Mouse (Mus musculus): ENCODE results near the gene Il20rb. TPM values are rescaled to one million over a fixed set of nuclear protein-coding genes. Genes with fewer than 3 reads are reported as not detected.

Il20rb gene
- polyA plus RNA-seq, 1 experiment, result 0.43 TPM

DNA sequence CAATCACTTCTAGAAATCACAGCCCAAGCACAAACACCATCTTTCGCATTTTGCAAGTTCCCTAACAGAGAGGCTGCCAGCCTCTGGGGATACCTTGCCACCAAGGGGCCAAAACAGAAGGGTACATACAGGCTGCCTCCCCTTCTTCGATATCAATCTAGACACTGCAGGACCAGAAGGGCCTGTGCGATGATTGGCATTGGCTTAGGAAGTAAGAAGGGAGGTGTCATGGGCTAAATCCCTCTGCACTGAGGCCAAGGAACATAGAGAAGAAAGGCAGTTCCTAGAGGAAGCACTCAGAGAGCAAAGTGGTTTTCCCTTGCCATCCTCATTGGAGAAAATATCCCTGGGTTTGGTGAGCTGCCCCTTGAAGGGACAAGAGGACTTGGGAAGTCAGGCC lies 16.9 kb downstream of the Il20rb start:
- Histone ChIP-seq H3K9me3 (replicated peaks; ENCODE audit: control insufficient read depth, insufficient read depth, low read length, poor library complexity, severe bottlenecking) (no peaks in the 10 kb centered on the region), H3K9ac (ENCODE audit: low read depth, poor library complexity, severe bottlenecking) (no peak overlapping the region), H3K4me3 (ENCODE audit: low read depth, low read length) (no peak overlapping the region), H3K27me3 (ENCODE audit: control insufficient read depth, insufficient read depth, low read length, poor library complexity, severe bottlenecking) (no peaks in the 10 kb centered on the region), H3K4me1 (ENCODE audit: control insufficient read depth, insufficient read depth, low read length) (no peaks in the 10 kb centered on the region), H3K27ac (ENCODE audit: insufficient read depth, low read length) (no peak overlapping the region), H3K36me3 (ENCODE audit: control insufficient read depth, insufficient read depth, low read length, poor library complexity, severe bottlenecking) (no peaks in the 10 kb centered on the region)
- TF ChIP-seq POLR2A (IDR thresholded peaks at IDR 0.05; ENCODE audit: insufficient read depth, low read length) (no peak), EP300 (IDR thresholded peaks at IDR 0.05; ENCODE audit: insufficient read depth, low read depth, low read length) (no peak), CTCF (IDR thresholded peaks at IDR 0.05; ENCODE audit: low read depth, low read length) (no peak)

DNA sequence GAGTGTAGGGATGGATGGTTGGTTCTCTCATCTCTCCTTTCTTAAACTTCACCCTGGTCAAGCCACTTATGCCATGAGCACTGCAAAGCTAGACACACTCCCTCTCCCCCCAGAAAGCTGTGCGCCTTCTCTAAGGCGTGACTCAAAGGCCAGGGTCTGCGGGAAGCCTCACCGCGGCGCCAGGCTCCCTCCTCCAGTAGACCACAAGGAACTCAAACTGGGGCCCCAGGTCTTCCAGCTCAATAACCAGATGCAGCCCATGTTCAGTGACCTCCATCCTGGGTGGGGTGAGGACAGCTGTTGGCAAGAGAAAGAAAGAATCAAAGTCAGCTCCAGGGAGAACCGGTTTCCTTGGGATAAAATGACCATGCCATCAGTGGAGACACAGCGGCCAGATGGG lies 18.4 kb downstream of the Il20rb start:
- H3K4me1 ChIP-seq (ENCODE audit: control insufficient read depth, insufficient read depth, low read length), result no peaks in the 10 kb centered on the region
- H3K4me3 ChIP-seq (ENCODE audit: low read depth, low read length), result no peak overlapping the region
- no peak overlapping the region for H3K27ac ChIP-seq (ENCODE audit: insufficient read depth, low read length)
- H3K27me3 ChIP-seq (ENCODE audit: control insufficient read depth, insufficient read depth, low read length, poor library complexity, severe bottlenecking), result no peaks in the 10 kb centered on the region
- H3K36me3 ChIP-seq (ENCODE audit: control insufficient read depth, insufficient read depth, low read length, poor library complexity, severe bottlenecking), result no peaks in the 10 kb centered on the region
- H3K9me3 ChIP-seq (replicated peaks; ENCODE audit: control insufficient read depth, insufficient read depth, low read length, poor library complexity, severe bottlenecking), result no peaks in the 10 kb centered on the region
- TF ChIP-seq EP300 (IDR thresholded peaks at IDR 0.05; ENCODE audit: insufficient read depth, low read depth, low read length) (no peak), CTCF (IDR thresholded peaks at IDR 0.05; ENCODE audit: low read depth, low read length) (no peak), POLR2A (IDR thresholded peaks at IDR 0.05; ENCODE audit: insufficient read depth, low read length) (no peak)
- H3K9ac ChIP-seq (ENCODE audit: low read depth, poor library complexity, severe bottlenecking), result no peak overlapping the region

DNA sequence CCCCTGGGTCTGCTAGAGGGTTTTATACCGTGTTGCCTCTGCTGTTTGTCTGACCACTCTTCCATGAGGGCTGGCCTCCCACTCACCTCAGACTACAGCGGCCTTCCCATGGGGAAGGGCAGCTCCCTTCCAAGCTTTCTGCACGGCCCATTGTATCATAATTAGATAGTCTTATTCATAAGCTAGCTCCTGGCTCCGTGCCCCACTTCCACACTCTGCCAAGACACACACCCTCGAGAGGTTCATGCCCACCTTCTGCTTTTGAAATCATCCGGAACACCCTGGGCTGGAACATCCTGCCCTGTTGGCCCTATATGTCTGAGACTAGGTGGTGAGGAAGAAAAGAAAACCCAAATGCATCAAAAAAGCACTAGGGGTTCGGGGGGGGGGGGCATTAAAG lies 18.9 kb downstream of the Il20rb start:
- no peak overlapping the region for H3K27ac ChIP-seq (ENCODE audit: insufficient read depth, low read length)
- no peak overlapping the region for H3K9ac ChIP-seq (ENCODE audit: low read depth, poor library complexity, severe bottlenecking)
- no peaks in the 10 kb centered on the region for H3K4me1 ChIP-seq (ENCODE audit: control insufficient read depth, insufficient read depth, low read length)
- no peak overlapping the region for H3K4me3 ChIP-seq (ENCODE audit: low read depth, low read length)
- TF ChIP-seq POLR2A (IDR thresholded peaks at IDR 0.05; ENCODE audit: insufficient read depth, low read length), result no peak
- TF ChIP-seq CTCF (IDR thresholded peaks at IDR 0.05; ENCODE audit: low read depth, low read length), result no peak
- no peak for TF ChIP-seq EP300 (IDR thresholded peaks at IDR 0.05; ENCODE audit: insufficient read depth, low read depth, low read length)
- H3K36me3 ChIP-seq (ENCODE audit: control insufficient read depth, insufficient read depth, low read length, poor library complexity, severe bottlenecking), result no peaks in the 10 kb centered on the region
- H3K9me3 ChIP-seq (replicated peaks; ENCODE audit: control insufficient read depth, insufficient read depth, low read length, poor library complexity, severe bottlenecking), result no peaks in the 10 kb centered on the region
- no peaks in the 10 kb centered on the region for H3K27me3 ChIP-seq (ENCODE audit: control insufficient read depth, insufficient read depth, low read length, poor library complexity, severe bottlenecking)

DNA sequence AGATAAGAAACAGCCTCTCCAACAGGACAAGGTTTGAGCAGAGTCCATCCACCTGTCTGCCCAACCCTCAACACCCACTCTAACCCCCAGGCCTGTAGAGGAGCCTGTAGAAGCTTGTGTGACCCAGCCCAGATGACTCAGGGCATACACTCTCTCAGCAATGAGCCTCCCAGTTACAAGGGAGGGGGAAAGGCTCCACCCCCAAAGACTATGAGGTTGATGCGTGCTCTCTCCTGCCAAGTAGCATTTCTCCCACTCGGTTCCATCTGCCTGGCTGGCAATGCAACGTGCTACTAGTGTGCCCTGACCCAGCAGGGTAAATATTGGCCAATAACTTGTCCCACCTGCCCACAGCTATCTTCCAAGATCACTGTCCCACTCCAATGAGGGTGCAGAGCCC lies 19.8 kb downstream of the Il20rb start:
- Histone ChIP-seq H3K27me3 (ENCODE audit: control insufficient read depth, insufficient read depth, low read length, poor library complexity, severe bottlenecking) (no peaks in the 10 kb centered on the region), H3K27ac (ENCODE audit: insufficient read depth, low read length) (no peak overlapping the region), H3K36me3 (ENCODE audit: control insufficient read depth, insufficient read depth, low read length, poor library complexity, severe bottlenecking) (no peaks in the 10 kb centered on the region), H3K9me3 (replicated peaks; ENCODE audit: control insufficient read depth, insufficient read depth, low read length, poor library complexity, severe bottlenecking) (no peaks in the 10 kb centered on the region), H3K4me1 (ENCODE audit: control insufficient read depth, insufficient read depth, low read length) (no peaks in the 10 kb centered on the region), H3K4me3 (ENCODE audit: low read depth, low read length) (no peak overlapping the region), H3K9ac (ENCODE audit: low read depth, poor library complexity, severe bottlenecking) (no peak overlapping the region)
- TF ChIP-seq CTCF (IDR thresholded peaks at IDR 0.05; ENCODE audit: low read depth, low read length) (no peak), EP300 (IDR thresholded peaks at IDR 0.05; ENCODE audit: insufficient read depth, low read depth, low read length) (no peak), POLR2A (IDR thresholded peaks at IDR 0.05; ENCODE audit: insufficient read depth, low read length) (no peak)

DNA sequence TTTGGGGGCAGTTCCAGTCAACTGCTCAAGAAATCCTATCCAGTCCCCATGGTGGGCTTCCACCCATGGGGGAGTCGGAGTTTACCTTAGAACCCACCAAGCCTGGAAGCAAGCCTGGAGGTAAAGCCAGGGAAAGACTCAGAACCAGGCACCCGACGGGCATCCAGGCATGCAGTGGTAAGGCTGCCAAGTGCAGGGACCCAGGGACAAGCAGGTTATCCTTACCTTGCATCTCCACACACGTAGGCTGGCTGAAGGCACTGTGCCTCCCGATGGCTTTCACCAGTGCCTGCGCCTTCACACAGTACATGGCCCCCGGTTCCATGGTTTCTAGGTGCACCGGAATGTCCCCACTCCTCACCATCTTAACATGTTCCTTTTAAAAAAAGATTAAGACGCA lies 20.6 kb downstream of the Il20rb start:
- H3K27ac ChIP-seq (ENCODE audit: insufficient read depth, low read length), result no peak overlapping the region

DNA sequence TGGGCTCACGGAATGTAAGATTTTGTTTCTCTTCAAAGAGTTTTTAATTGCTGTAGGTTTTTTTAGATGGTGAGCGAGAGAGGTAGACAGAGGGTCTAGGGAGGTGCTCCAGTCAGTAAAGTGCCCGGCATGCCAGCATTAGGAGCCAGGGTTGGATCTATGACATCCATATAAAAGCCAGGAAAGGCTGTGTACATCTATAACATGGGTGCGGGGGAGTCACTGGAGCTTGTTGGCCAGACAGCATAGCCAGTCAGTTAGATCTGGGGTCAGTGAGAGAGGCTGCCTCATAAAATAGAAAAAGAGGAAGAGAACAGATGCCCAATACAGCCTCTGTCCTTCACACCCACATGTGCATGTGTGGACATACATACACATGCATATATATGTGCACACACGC lies 21.2 kb downstream of the Il20rb start:
- Histone ChIP-seq H3K4me1 (ENCODE audit: control insufficient read depth, insufficient read depth, low read length) (no peaks in the 10 kb centered on the region), H3K9me3 (replicated peaks; ENCODE audit: control insufficient read depth, insufficient read depth, low read length, poor library complexity, severe bottlenecking) (no peaks in the 10 kb centered on the region), H3K27ac (ENCODE audit: insufficient read depth, low read length) (no peak overlapping the region), H3K36me3 (ENCODE audit: control insufficient read depth, insufficient read depth, low read length, poor library complexity, severe bottlenecking) (no peaks in the 10 kb centered on the region), H3K4me3 (ENCODE audit: low read depth, low read length) (no peak overlapping the region), H3K27me3 (ENCODE audit: control insufficient read depth, insufficient read depth, low read length, poor library complexity, severe bottlenecking) (no peaks in the 10 kb centered on the region), H3K9ac (ENCODE audit: low read depth, poor library complexity, severe bottlenecking) (no peak overlapping the region)
- TF ChIP-seq POLR2A (IDR thresholded peaks at IDR 0.05; ENCODE audit: insufficient read depth, low read length) (no peak), EP300 (IDR thresholded peaks at IDR 0.05; ENCODE audit: insufficient read depth, low read depth, low read length) (no peak), CTCF (IDR thresholded peaks at IDR 0.05; ENCODE audit: low read depth, low read length) (no peak)

More for the DNA sequence above, 20.6 kb downstream of the Il20rb start:
- TF ChIP-seq EP300 (IDR thresholded peaks at IDR 0.05; ENCODE audit: insufficient read depth, low read depth, low read length) (no peak), CTCF (IDR thresholded peaks at IDR 0.05; ENCODE audit: low read depth, low read length) (no peak), POLR2A (IDR thresholded peaks at IDR 0.05; ENCODE audit: insufficient read depth, low read length) (no peak)
- no peaks in the 10 kb centered on the region for H3K36me3 ChIP-seq (ENCODE audit: control insufficient read depth, insufficient read depth, low read length, poor library complexity, severe bottlenecking)
- H3K9ac ChIP-seq (ENCODE audit: low read depth, poor library complexity, severe bottlenecking), result no peak overlapping the region
- H3K27me3 ChIP-seq (ENCODE audit: control insufficient read depth, insufficient read depth, low read length, poor library complexity, severe bottlenecking), result no peaks in the 10 kb centered on the region
- no peak overlapping the region for H3K4me3 ChIP-seq (ENCODE audit: low read depth, low read length)
- H3K4me1 ChIP-seq (ENCODE audit: control insufficient read depth, insufficient read depth, low read length), result no peaks in the 10 kb centered on the region
- no peaks in the 10 kb centered on the region for H3K9me3 ChIP-seq (replicated peaks; ENCODE audit: control insufficient read depth, insufficient read depth, low read length, poor library complexity, severe bottlenecking)
